Mouse (Mus musculus): ENCODE data around the gene Nrxn1. TPM values are rescaled to one million over a fixed set of nuclear protein-coding genes. Genes with fewer than 3 reads are reported as not detected.

The Nrxn1 gene
- polyA plus RNA-seq, 1 experiment from 2014 or later: 2.0 TPM

- ATAC-seq (ENCODE audit: insufficient number of reproducible peaks, insufficient read depth, low FRiP score, low read depth): no peak
- H3K27me3 ChIP-seq (ENCODE audit: control insufficient read depth, insufficient read depth, low read length): no peaks in the 10 kb centered on the region
- H3K9me3 ChIP-seq (ENCODE audit: control insufficient read depth, low read length): no peaks in the 10 kb centered on the region
- no peak overlapping the region for H3K4me3 ChIP-seq (ENCODE audit: control insufficient read depth in 1 of 2, insufficient read depth in 1 of 2, low read depth in 1 of 2, low read length in 2 of 2)
- WGBS: 26% methylated on average over 6 of the region's 6 CpGs
- no peak overlapping the region for H3K4me2 ChIP-seq (ENCODE audit: low read length)
- H3K36me3 ChIP-seq (ENCODE audit: control insufficient read depth, insufficient read depth, low read length): no peaks in the 10 kb centered on the region
- no peak overlapping the region for H3K9ac ChIP-seq (ENCODE audit: low read length)
- H3K4me1 ChIP-seq (ENCODE audit: control insufficient read depth in 2 of 2, insufficient read depth in 2 of 2, low read length in 2 of 2): 0 out of 4 replicates have a peak, but pooled peaks cover 0 to 4% of the 10 kb centered on the region in 2 experiments
- H3K27ac ChIP-seq (replicated peaks in 1 of 2; ENCODE audit: control insufficient read depth in 1 of 2, insufficient read depth in 1 of 2, low read depth in 2 of 2, low read length in 2 of 2): 0 out of 4 replicates have a peak overlapping the region, but pooled peaks of 1 of the 2 experiments have one; percentile 6
Measured at GRCm38 (mm10) chr17:90696071-90696800, 396.6 kb downstream of the Nrxn1 start.

GRCm38 (mm10) chr17:90695086-90695584 lies 397.7 kb downstream of the Nrxn1 start:
- no peak for ATAC-seq (ENCODE audit: insufficient number of reproducible peaks, insufficient read depth, low FRiP score, low read depth)
- no peaks in the 10 kb centered on the region for H3K36me3 ChIP-seq (ENCODE audit: control insufficient read depth, insufficient read depth, low read length)
- no peak overlapping the region for H3K27ac ChIP-seq (replicated peaks in 1 of 2; ENCODE audit: control insufficient read depth in 1 of 2, insufficient read depth in 1 of 2, low read depth in 2 of 2, low read length in 2 of 2)
- no peak overlapping the region for H3K4me2 ChIP-seq (ENCODE audit: low read length)
- H3K9ac ChIP-seq (ENCODE audit: low read length): no peak overlapping the region
- 72% methylated on average over 5 of the region's 5 CpGs for WGBS
- no peaks in the 10 kb centered on the region for H3K9me3 ChIP-seq (ENCODE audit: control insufficient read depth, low read length)
- H3K27me3 ChIP-seq (ENCODE audit: control insufficient read depth, insufficient read depth, low read length): no peaks in the 10 kb centered on the region
- 0 out of 4 replicates have a peak, but pooled peaks cover 0 to 4% of the 10 kb centered on the region in 2 experiments for H3K4me1 ChIP-seq (ENCODE audit: control insufficient read depth in 2 of 2, insufficient read depth in 2 of 2, low read length in 2 of 2)
- no peak overlapping the region for H3K4me3 ChIP-seq (ENCODE audit: control insufficient read depth in 1 of 2, insufficient read depth in 1 of 2, low read depth in 1 of 2, low read length in 2 of 2)

GRCm38 (mm10) chr17:90684172-90684571 lies 408.7 kb downstream of the Nrxn1 start:
- Histone ChIP-seq H3K36me3 (ENCODE audit: control insufficient read depth, insufficient read depth, low read length) (no peaks in the 10 kb centered on the region), H3K27me3 (ENCODE audit: control insufficient read depth, insufficient read depth, low read length) (no peaks in the 10 kb centered on the region), H3K9ac (ENCODE audit: low read length) (no peak overlapping the region), H3K27ac (replicated peaks in 1 of 2; ENCODE audit: control insufficient read depth in 1 of 2, insufficient read depth in 1 of 2, low read depth in 2 of 2, low read length in 2 of 2) (no peak overlapping the region), H3K4me3 (ENCODE audit: control insufficient read depth in 1 of 2, insufficient read depth in 1 of 2, low read depth in 1 of 2, low read length in 2 of 2) (no peak overlapping the region), H3K4me2 (ENCODE audit: low read length) (no peak overlapping the region), H3K9me3 (ENCODE audit: control insufficient read depth, low read length) (no peaks in the 10 kb centered on the region), H3K4me1 (ENCODE audit: control insufficient read depth in 2 of 2, insufficient read depth in 2 of 2, low read length in 2 of 2) (no peaks in the 10 kb centered on the region)
- ATAC-seq (ENCODE audit: insufficient number of reproducible peaks, insufficient read depth, low FRiP score, low read depth): no peak

- no peak overlapping the region for H3K4me3 ChIP-seq (ENCODE audit: control insufficient read depth in 1 of 2, insufficient read depth in 1 of 2, low read depth in 1 of 2, low read length in 2 of 2)
- no peak overlapping the region for H3K4me2 ChIP-seq (ENCODE audit: low read length)
- no peaks in the 10 kb centered on the region for H3K4me1 ChIP-seq (ENCODE audit: control insufficient read depth in 2 of 2, insufficient read depth in 2 of 2, low read length in 2 of 2)
- H3K9ac ChIP-seq (ENCODE audit: low read length): no peak overlapping the region
- ATAC-seq (ENCODE audit: insufficient number of reproducible peaks, insufficient read depth, low FRiP score, low read depth): no peak
- no peaks in the 10 kb centered on the region for H3K27me3 ChIP-seq (ENCODE audit: control insufficient read depth, insufficient read depth, low read length)
- H3K9me3 ChIP-seq (ENCODE audit: control insufficient read depth, low read length): no peaks in the 10 kb centered on the region
- WGBS: 79% methylated on average over 1 of the region's 1 CpGs
- H3K27ac ChIP-seq (replicated peaks in 1 of 2; ENCODE audit: control insufficient read depth in 1 of 2, insufficient read depth in 1 of 2, low read depth in 2 of 2, low read length in 2 of 2): no peak overlapping the region
- H3K36me3 ChIP-seq (ENCODE audit: control insufficient read depth, insufficient read depth, low read length): no peaks in the 10 kb centered on the region
Measured at GRCm38 (mm10) chr17:90681019-90681418, 411.9 kb downstream of the Nrxn1 start.

- Histone ChIP-seq H3K27ac (replicated peaks in 1 of 2; ENCODE audit: control insufficient read depth in 1 of 2, insufficient read depth in 1 of 2, low read depth in 2 of 2, low read length in 2 of 2) (no peak overlapping the region), H3K9me3 (ENCODE audit: control insufficient read depth, low read length) (no peaks in the 10 kb centered on the region), H3K36me3 (ENCODE audit: control insufficient read depth, insufficient read depth, low read length) (no peaks in the 10 kb centered on the region), H3K4me3 (ENCODE audit: control insufficient read depth in 1 of 2, insufficient read depth in 1 of 2, low read depth in 1 of 2, low read length in 2 of 2) (no peak overlapping the region), H3K4me1 (ENCODE audit: control insufficient read depth in 2 of 2, insufficient read depth in 2 of 2, low read length in 2 of 2) (no peaks in the 10 kb centered on the region), H3K27me3 (ENCODE audit: control insufficient read depth, insufficient read depth, low read length) (no peaks in the 10 kb centered on the region), H3K4me2 (ENCODE audit: low read length) (no peak overlapping the region), H3K9ac (ENCODE audit: low read length) (no peak overlapping the region)
- WGBS: 70% methylated on average over 2 of the region's 2 CpGs
- no peak for ATAC-seq (ENCODE audit: insufficient number of reproducible peaks, insufficient read depth, low FRiP score, low read depth)
Measured at GRCm38 (mm10) chr17:90676676-90677075, 416.2 kb downstream of the Nrxn1 start.

GRCm38 (mm10) chr17:90662318-90662717 lies 430.6 kb downstream of the Nrxn1 start:
- 73% methylated on average over 2 of the region's 2 CpGs for WGBS
- Histone ChIP-seq H3K9me3 (ENCODE audit: control insufficient read depth, low read length) (no peaks in the 10 kb centered on the region), H3K4me1 (ENCODE audit: control insufficient read depth in 2 of 2, insufficient read depth in 2 of 2, low read length in 2 of 2) (no peaks in the 10 kb centered on the region), H3K4me2 (ENCODE audit: low read length) (no peak overlapping the region), H3K36me3 (ENCODE audit: control insufficient read depth, insufficient read depth, low read length) (no peaks in the 10 kb centered on the region), H3K27me3 (ENCODE audit: control insufficient read depth, insufficient read depth, low read length) (no peaks in the 10 kb centered on the region), H3K4me3 (ENCODE audit: control insufficient read depth in 1 of 2, insufficient read depth in 1 of 2, low read depth in 1 of 2, low read length in 2 of 2) (no peak overlapping the region), H3K9ac (ENCODE audit: low read length) (no peak overlapping the region), H3K27ac (replicated peaks in 1 of 2; ENCODE audit: control insufficient read depth in 1 of 2, insufficient read depth in 1 of 2, low read depth in 2 of 2, low read length in 2 of 2) (no peak overlapping the region)
- no peak for ATAC-seq (ENCODE audit: insufficient number of reproducible peaks, insufficient read depth, low FRiP score, low read depth)

- ATAC-seq (ENCODE audit: insufficient number of reproducible peaks, insufficient read depth, low FRiP score, low read depth): no peak
- H3K9ac ChIP-seq (ENCODE audit: low read length): no peak overlapping the region
- H3K4me1 ChIP-seq (ENCODE audit: control insufficient read depth in 2 of 2, insufficient read depth in 2 of 2, low read length in 2 of 2): no peaks in the 10 kb centered on the region
- H3K36me3 ChIP-seq (ENCODE audit: control insufficient read depth, insufficient read depth, low read length): no peaks in the 10 kb centered on the region
- H3K4me3 ChIP-seq (ENCODE audit: control insufficient read depth in 1 of 2, insufficient read depth in 1 of 2, low read depth in 1 of 2, low read length in 2 of 2): no peak overlapping the region
- no peaks in the 10 kb centered on the region for H3K9me3 ChIP-seq (ENCODE audit: control insufficient read depth, low read length)
- H3K27ac ChIP-seq (replicated peaks in 1 of 2; ENCODE audit: control insufficient read depth in 1 of 2, insufficient read depth in 1 of 2, low read depth in 2 of 2, low read length in 2 of 2): no peak overlapping the region
- no peaks in the 10 kb centered on the region for H3K27me3 ChIP-seq (ENCODE audit: control insufficient read depth, insufficient read depth, low read length)
- no peak overlapping the region for H3K4me2 ChIP-seq (ENCODE audit: low read length)
- WGBS: 46% methylated on average over 1 of the region's 1 CpGs
Measured at GRCm38 (mm10) chr17:90654506-90654905, 438.4 kb downstream of the Nrxn1 start.

GRCm38 (mm10) chr17:90653347-90653746 lies 439.5 kb downstream of the Nrxn1 start:
- Histone ChIP-seq H3K9me3 (ENCODE audit: control insufficient read depth, low read length) (no peaks in the 10 kb centered on the region), H3K4me2 (ENCODE audit: low read length) (no peak overlapping the region), H3K36me3 (ENCODE audit: control insufficient read depth, insufficient read depth, low read length) (no peaks in the 10 kb centered on the region), H3K27ac (replicated peaks in 1 of 2; ENCODE audit: control insufficient read depth in 1 of 2, insufficient read depth in 1 of 2, low read depth in 2 of 2, low read length in 2 of 2) (no peak overlapping the region), H3K9ac (ENCODE audit: low read length) (no peak overlapping the region), H3K4me1 (ENCODE audit: control insufficient read depth in 2 of 2, insufficient read depth in 2 of 2, low read length in 2 of 2) (no peaks in the 10 kb centered on the region), H3K4me3 (ENCODE audit: control insufficient read depth in 1 of 2, insufficient read depth in 1 of 2, low read depth in 1 of 2, low read length in 2 of 2) (no peak overlapping the region), H3K27me3 (ENCODE audit: control insufficient read depth, insufficient read depth, low read length) (no peaks in the 10 kb centered on the region)
- 53% methylated on average over 2 of the region's 2 CpGs for WGBS
- no peak for ATAC-seq (ENCODE audit: insufficient number of reproducible peaks, insufficient read depth, low FRiP score, low read depth)

Measured in heart, embryonic 14.5 days (tissue).